Mouse (Mus musculus): ENCODE data around the gene Olfr1458. TPM values are rescaled to one million over a fixed set of nuclear protein-coding genes. Genes with fewer than 3 reads are reported as not detected.

The Olfr1458 gene
- total RNA-seq (2015; ENCODE audit: low replicate concordance) (not detected in 2 replicates), total RNA-seq (2017; ENCODE audit: low replicate concordance) (not detected in 2 replicates)

DNA sequence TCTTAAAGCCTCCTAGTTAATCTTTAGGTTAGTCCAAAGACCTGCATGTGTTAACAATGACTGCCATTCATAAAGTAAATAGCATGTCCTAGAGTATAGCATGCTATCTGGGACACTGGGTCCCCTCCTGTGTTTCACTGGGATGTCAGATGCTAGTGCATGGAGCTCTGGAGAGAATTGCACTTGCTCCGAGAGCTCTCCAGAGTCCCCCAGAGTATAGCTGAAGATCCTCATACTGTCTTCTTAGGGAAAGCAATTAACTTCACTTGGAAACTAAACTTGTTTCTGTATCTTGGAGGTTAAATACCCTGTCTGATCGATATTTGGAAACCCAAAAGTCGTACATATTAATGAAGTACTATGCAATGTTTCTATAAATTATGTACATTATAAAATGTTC, at the start of gene Olfr1458:
Olfr1458 (minus strand) TSS at position 101 of the 400 bp plus-strand sequence.
- ATAC-seq (replicated peaks; ENCODE audit: low FRiP score, poor library complexity, severe bottlenecking), result no peak

DNA sequence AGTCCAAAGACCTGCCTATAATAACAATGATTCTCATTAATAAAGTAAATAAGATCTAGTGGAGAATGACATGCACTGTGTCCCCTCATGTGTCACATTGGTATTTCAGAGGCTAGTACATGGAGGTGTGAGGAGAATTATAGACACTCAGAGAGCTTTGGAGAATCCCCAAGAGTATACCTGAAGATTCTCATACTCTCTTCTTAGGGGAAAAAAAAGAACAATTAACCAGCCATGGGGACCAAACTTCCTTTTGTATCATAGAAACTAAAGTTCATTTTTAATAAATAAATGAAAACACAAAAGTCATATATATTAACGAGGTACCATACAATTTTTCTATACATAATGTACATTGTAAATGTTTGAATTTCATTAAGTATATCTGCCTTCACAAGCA, 42.9 kb upstream of the Olfr1458 start, which contains the start of gene Olfr1459:
Olfr1459 (minus strand) TSS at position 101 of the 400 bp plus-strand sequence.
- no peak for ATAC-seq (replicated peaks; ENCODE audit: low FRiP score, poor library complexity, severe bottlenecking)

DNA sequence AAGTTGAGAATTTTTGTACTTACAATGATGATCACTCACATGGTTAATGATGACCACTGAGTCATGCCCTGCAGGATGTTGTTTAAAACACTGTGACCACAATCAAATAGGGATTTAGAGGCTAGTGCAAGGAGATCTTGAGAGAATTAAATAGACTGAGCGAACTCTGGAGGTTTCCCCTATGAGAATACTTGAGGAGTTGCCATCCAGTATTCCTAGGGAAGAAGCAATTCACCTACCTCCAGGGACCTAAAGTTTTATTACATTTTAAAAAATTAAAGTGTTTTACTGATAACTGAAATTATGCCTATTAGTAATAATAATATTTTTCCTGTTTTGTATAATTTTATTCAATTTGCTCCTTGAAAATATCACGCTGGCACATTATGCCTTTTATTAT, 8.8 kb downstream of the Olfr1458 start, which contains the start of gene Olfr1457:
Olfr1457 (minus strand) TSS at position 101 of the 400 bp plus-strand sequence.
- no peak for ATAC-seq (replicated peaks; ENCODE audit: low FRiP score, poor library complexity, severe bottlenecking)

DNA sequence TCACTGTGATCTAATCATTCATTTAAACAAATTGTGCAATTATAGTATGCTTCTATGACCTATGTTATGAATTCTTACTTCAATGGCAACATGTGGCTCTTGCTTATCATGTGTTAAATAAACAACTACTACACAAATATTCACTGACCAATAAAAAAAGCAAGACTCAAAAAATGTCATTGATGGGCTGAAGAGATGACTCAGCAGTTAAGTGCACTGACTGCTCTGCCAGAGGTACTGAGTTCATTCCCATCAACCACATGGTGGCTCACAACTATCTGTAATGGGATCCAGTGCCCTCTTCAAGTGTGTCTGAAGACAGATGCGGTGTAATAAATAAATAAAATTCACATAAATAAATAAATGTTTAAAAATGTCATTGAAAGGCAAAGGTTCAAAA, 12.7 kb downstream of the Olfr1458 start:
- no peak for ATAC-seq (replicated peaks; ENCODE audit: low FRiP score, poor library complexity, severe bottlenecking)

DNA sequence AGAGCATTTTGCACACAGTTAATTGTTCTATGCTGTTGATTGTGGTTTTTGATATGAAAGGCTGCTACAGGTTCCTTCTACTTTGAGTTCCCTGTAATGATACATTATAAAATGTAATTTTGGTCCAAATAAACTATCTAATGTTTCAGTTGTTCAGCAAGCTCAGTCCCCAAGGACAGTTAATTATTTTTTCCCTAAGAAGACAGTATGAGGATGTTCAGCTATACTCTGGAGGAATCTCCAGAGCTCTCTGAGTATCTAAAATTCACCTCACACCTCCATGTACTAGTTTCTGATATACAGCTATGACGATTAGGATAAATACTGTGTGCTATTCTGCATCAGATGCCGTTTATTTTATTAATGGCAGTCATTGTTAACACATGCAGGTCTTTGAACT, 46.3 kb downstream of the Olfr1458 start, which contains the start of gene Olfr1454:
Olfr1454 (plus strand) TSS at position 301 of the 400 bp plus-strand sequence.
- ATAC-seq (replicated peaks; ENCODE audit: low FRiP score, poor library complexity, severe bottlenecking), result no peak

Other genes starting within 250 kb of the Olfr1458 start
- gene Olfr1444, start 249.5 kb downstream of the Olfr1458 start, total RNA-seq (2015; ENCODE audit: low replicate concordance), result not detected in 2 replicates
- gene Olfr1444, start 249.5 kb downstream of the Olfr1458 start, total RNA-seq (2017; ENCODE audit: low replicate concordance), result not detected in 2 replicates
- not detected in 2 replicates for gene Olfr1445, start 222.9 kb downstream of the Olfr1458 start, total RNA-seq (2015; ENCODE audit: low replicate concordance)
- gene Olfr1445, start 222.9 kb downstream of the Olfr1458 start, total RNA-seq (2017; ENCODE audit: low replicate concordance), result not detected in 2 replicates
- not detected in 2 replicates for gene Olfr1446, start 213.3 kb downstream of the Olfr1458 start, total RNA-seq (2015; ENCODE audit: low replicate concordance)
- 0.42 TPM in 1 of 2 replicates, not detected in the other for gene Olfr1446, start 213.3 kb downstream of the Olfr1458 start, total RNA-seq (2017; ENCODE audit: low replicate concordance)
- gene Olfr1447, start 203.0 kb downstream of the Olfr1458 start, total RNA-seq (2015; ENCODE audit: low replicate concordance), result not detected in 2 replicates
- gene Olfr1447, start 203.0 kb downstream of the Olfr1458 start, total RNA-seq (2017; ENCODE audit: low replicate concordance), result not detected in 2 replicates
- not detected in 2 replicates for gene Olfr1448, start 182.4 kb downstream of the Olfr1458 start, total RNA-seq (2015; ENCODE audit: low replicate concordance)
- 0.42 TPM in 1 of 2 replicates, not detected in the other for gene Olfr1448, start 182.4 kb downstream of the Olfr1458 start, total RNA-seq (2017; ENCODE audit: low replicate concordance)
- gene Olfr1449, start 175.9 kb downstream of the Olfr1458 start, total RNA-seq (2015; ENCODE audit: low replicate concordance), result not detected in 2 replicates
- not detected in 2 replicates for gene Olfr1449, start 175.9 kb downstream of the Olfr1458 start, total RNA-seq (2017; ENCODE audit: low replicate concordance)
- gene Olfr1450, start 156.5 kb downstream of the Olfr1458 start, total RNA-seq (2015; ENCODE audit: low replicate concordance), result not detected in 2 replicates
- not detected in 2 replicates for gene Olfr1450, start 156.5 kb downstream of the Olfr1458 start, total RNA-seq (2017; ENCODE audit: low replicate concordance)
- not detected in 2 replicates for gene Olfr1451, start 111.8 kb downstream of the Olfr1458 start, total RNA-seq (2015; ENCODE audit: low replicate concordance)
- not detected in 2 replicates for gene Olfr1451, start 111.8 kb downstream of the Olfr1458 start, total RNA-seq (2017; ENCODE audit: low replicate concordance)
- not detected in 2 replicates for gene Olfr1453, start 78.4 kb downstream of the Olfr1458 start, total RNA-seq (2015; ENCODE audit: low replicate concordance)
- gene Olfr1453, start 78.4 kb downstream of the Olfr1458 start, total RNA-seq (2017; ENCODE audit: low replicate concordance), result 0.98 TPM in 1 of 2 replicates, not detected in the other
- not detected in 2 replicates for gene Olfr1454, start 46.2 kb downstream of the Olfr1458 start, total RNA-seq (2015; ENCODE audit: low replicate concordance)
- not detected in 2 replicates for gene Olfr1454, start 46.2 kb downstream of the Olfr1458 start, total RNA-seq (2017; ENCODE audit: low replicate concordance)
- not detected in 2 replicates for gene Olfr1457, start 8.9 kb downstream of the Olfr1458 start, total RNA-seq (2015; ENCODE audit: low replicate concordance)
- gene Olfr1457, start 8.9 kb downstream of the Olfr1458 start, total RNA-seq (2017; ENCODE audit: low replicate concordance), result not detected in 2 replicates
- gene Olfr1459, start 42.8 kb upstream of the Olfr1458 start, total RNA-seq (2015; ENCODE audit: low replicate concordance), result not detected in 2 replicates
- gene Olfr1459, start 42.8 kb upstream of the Olfr1458 start, total RNA-seq (2017; ENCODE audit: low replicate concordance), result 0.56 TPM in 1 of 2 replicates, not detected in the other
- gene Olfr1461, start 56.2 kb upstream of the Olfr1458 start, total RNA-seq (2015; ENCODE audit: low replicate concordance), result not detected in 2 replicates
- gene Olfr1461, start 56.2 kb upstream of the Olfr1458 start, total RNA-seq (2017; ENCODE audit: low replicate concordance), result 0.28 TPM in 1 of 2 replicates, not detected in the other
- not detected in 2 replicates for gene Olfr1462, start 79.0 kb upstream of the Olfr1458 start, total RNA-seq (2015; ENCODE audit: low replicate concordance)
- not detected in 2 replicates for gene Olfr1462, start 79.0 kb upstream of the Olfr1458 start, total RNA-seq (2017; ENCODE audit: low replicate concordance)
- not detected in 2 replicates for gene Olfr1463, start 124.6 kb upstream of the Olfr1458 start, total RNA-seq (2015; ENCODE audit: low replicate concordance)
- not detected in 2 replicates for gene Olfr1463, start 124.6 kb upstream of the Olfr1458 start, total RNA-seq (2017; ENCODE audit: low replicate concordance)
- not detected in 2 replicates for gene Olfr1465, start 208.8 kb upstream of the Olfr1458 start, total RNA-seq (2015; ENCODE audit: low replicate concordance)
- gene Olfr1465, start 208.8 kb upstream of the Olfr1458 start, total RNA-seq (2017; ENCODE audit: low replicate concordance), result 0.70 TPM in 1 of 2 replicates, not detected in the other
- not detected in 2 replicates for gene Olfr1466, start 232.1 kb upstream of the Olfr1458 start, total RNA-seq (2015; ENCODE audit: low replicate concordance)
- not detected in 2 replicates for gene Olfr1466, start 232.1 kb upstream of the Olfr1458 start, total RNA-seq (2017; ENCODE audit: low replicate concordance)

Data from erythroblast, adult 5-6 weeks (primary cell).